Mouse (Mus musculus) lung, embryonic 16.5 days (tissue): ENCODE results near the gene 9530068E07Rik. TPM values are rescaled to one million over a fixed set of nuclear protein-coding genes. Genes with fewer than 3 reads are reported as not detected.
A peak's percentile ranks its signal among the peaks of the same experiment; 100 is the strongest.
"Not testable (repeated sequence)": the region's sequence is repeated elsewhere in the genome, so short reads cannot be mapped to it uniquely, and the experiment has no call there.

Experiments used
- ATAC-seq: fragments of 200-750 bp; cut with Nextera tagmentation; 2 replicates; pipeline ENCODE4 v1.8.0; 2017; ENCODE audit warnings: low read depth, mild to moderate bottlenecking, moderate library complexity
- H3K27ac ChIP-seq: fragments of 300-500 bp; sonication (generic); 2 replicates; pipeline ENCODE4 v1.5.1; 2014; ENCODE audit warnings: mild to moderate bottlenecking, control low read depth, low read length
- H3K27me3 ChIP-seq: fragments of 300-500 bp; sonication (generic); 2 replicates; pipeline ENCODE4 v1.6.1; 2014; ENCODE audit warnings: low read depth, low read length, mixed read lengths; ENCODE audit not compliant: control insufficient read depth, insufficient read depth
- H3K36me3 ChIP-seq: fragments of 300-500 bp; sonication (generic); 2 replicates; pipeline ENCODE4 v1.6.1; 2014; ENCODE audit warnings: low read length; ENCODE audit not compliant: control insufficient read depth, insufficient read depth
- H3K4me1 ChIP-seq: fragments of 300-500 bp; sonication (generic); replicated peaks from 2 replicates; pipeline ENCODE4 v1.6.1; 2014; ENCODE audit warnings: low read length, mixed read lengths; ENCODE audit not compliant: control insufficient read depth, insufficient read depth
- H3K4me2 ChIP-seq: fragments of 300-500 bp; sonication (generic); 2 replicates; pipeline ENCODE4 v1.6.1; 2014; ENCODE audit warnings: low read depth, low read length, control low read depth
- H3K4me3 ChIP-seq: fragments of 300-500 bp; sonication (generic); 2 replicates; pipeline ENCODE4 v1.5.1; 2014; ENCODE audit warnings: mild to moderate bottlenecking, low read length, control low read depth
- H3K9ac ChIP-seq: fragments of 300-500 bp; sonication (generic); 2 replicates; pipeline ENCODE4 v1.6.1; 2014; ENCODE audit warnings: low read length, control low read depth
- H3K9me3 ChIP-seq: fragments of 300-500 bp; sonication (generic); 2 replicates; pipeline ENCODE4 v1.6.1; 2016; ENCODE audit warnings: low read length; ENCODE audit not compliant: control insufficient read depth
- WGBS: fragments of 180-500 bp; shearing (Covaris S2); extraction: QIAGEN DNeasy Blood & Tissue Kit; methylation state at CpG from one replicate; pipeline ENCODE4 v1.1.7; 2014; 5-methylcytosine and 5-hydroxymethylcytosine counted together
- polyA plus RNA-seq: library from polyadenylated mRNA; unstranded; fragments of >200 nt; fragmentation: Nextera tagmentation; extraction: Ambion mirVana; gene quantifications from 2 replicates; pipeline ENCODE4 v1.2.1, GENCODE M21; 2015

9530068E07Rik gene
- polyA plus RNA-seq = 226 and 238 TPM in 2 replicates

GRCm38 (mm10) chr11:52395940-52396596 is at the start of gene 9530068E07Rik:
Gene 9530068E07Rik (plus strand): TSS chr11:52396428.
- Histone ChIP-seq H3K27ac (peak within 1 kb of the TSS; percentile 92), H3K4me3 (peak within 1 kb of the TSS; percentile 91), H3K9me3 (no peaks in the 10 kb centered on the region), H3K4me2 (peak within 1 kb of the TSS; percentile 62), H3K9ac (peak within 1 kb of the TSS; percentile 97), H3K4me1 (peaks cover 2% of the 10 kb centered on the region), H3K27me3 (no peaks in the 10 kb centered on the region), H3K36me3 (0 out of 2 replicates have a peak, but pooled peaks cover 2% of the 10 kb centered on the region)
- under 1% methylated on average over 38 of the region's 38 CpGs for WGBS
- ATAC-seq = peak; percentile 97

DNA sequence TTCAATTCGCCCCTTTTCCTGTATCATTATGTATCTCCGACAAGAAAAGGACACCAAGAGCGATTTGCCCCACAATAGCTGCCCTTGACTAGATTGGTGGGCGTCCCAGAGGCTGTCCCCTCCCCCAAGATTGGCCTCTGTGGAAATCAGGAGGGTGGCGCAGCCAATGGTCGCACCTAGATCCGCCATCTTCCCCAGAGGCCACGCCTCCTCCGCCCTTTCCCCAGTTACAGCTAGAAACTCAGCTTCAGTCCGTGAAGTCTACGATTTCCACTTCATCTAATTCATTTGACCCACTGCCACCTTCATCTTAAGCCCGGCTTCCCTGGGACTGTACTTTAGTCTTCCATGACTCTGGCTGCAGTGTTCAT is 49.6 kb upstream of the 9530068E07Rik start:
- Histone ChIP-seq H3K27me3 (no peaks in the 10 kb centered on the region), H3K9ac (peak overlapping the region; percentile 47), H3K27ac (peak overlapping the region; percentile 63; the same call in 1 of the 2 replicates), H3K4me3 (peak overlapping the region; percentile 41), H3K36me3 (no peaks in the 10 kb centered on the region), H3K4me1 (peaks cover 6% of the 10 kb centered on the region; the same call in 1 of the 2 replicates), H3K9me3 (no peaks in the 10 kb centered on the region), H3K4me2 (peak overlapping the region; percentile 61)
- 1% methylated on average over 12 of the region's 12 CpGs for WGBS
- peak; percentile 77; the same call in 1 of the 2 replicates for ATAC-seq

GRCm38 (mm10) chr11:52348156-52348555 is 48.1 kb upstream of the 9530068E07Rik start:
- H3K27ac ChIP-seq = no peak overlapping the region
- WGBS = 72% methylated on average over 4 of the region's 4 CpGs
- no peak overlapping the region for H3K4me2 ChIP-seq
- no peaks in the 10 kb centered on the region for H3K27me3 ChIP-seq
- no peaks in the 10 kb centered on the region for H3K36me3 ChIP-seq
- no peak for ATAC-seq
- no peaks in the 10 kb centered on the region for H3K9me3 ChIP-seq
- H3K4me1 ChIP-seq = peaks cover 6% of the 10 kb centered on the region; the same call in 1 of the 2 replicates
- no peak overlapping the region for H3K4me3 ChIP-seq
- H3K9ac ChIP-seq = no peak overlapping the region

DNA sequence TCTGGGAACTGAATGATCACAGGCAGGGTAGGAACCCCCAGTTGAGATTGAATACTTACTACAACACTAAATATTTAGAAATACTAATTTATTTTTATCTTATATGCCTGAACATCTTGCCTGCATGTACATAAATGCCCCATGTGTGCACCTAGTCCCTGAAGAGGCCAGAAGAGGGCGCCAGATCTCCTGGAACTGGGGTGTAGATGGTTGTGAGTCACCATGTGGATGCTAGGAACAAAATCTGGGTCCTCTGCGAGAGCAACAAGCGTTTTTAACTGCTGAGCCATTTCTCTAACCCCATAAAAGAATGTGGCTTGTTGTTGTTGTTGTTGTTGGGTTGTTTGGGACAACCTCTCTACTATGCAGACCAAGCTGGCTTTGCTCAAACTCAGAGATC is 47.5 kb upstream of the 9530068E07Rik start:
- 61% methylated on average over 3 of the region's 3 CpGs for WGBS
- no peak overlapping the region for H3K9ac ChIP-seq
- no peak overlapping the region for H3K4me2 ChIP-seq
- H3K27me3 ChIP-seq = no peaks in the 10 kb centered on the region
- no peaks in the 10 kb centered on the region for H3K9me3 ChIP-seq
- H3K4me3 ChIP-seq = no peak overlapping the region
- peaks cover 6% of the 10 kb centered on the region; the same call in 1 of the 2 replicates for H3K4me1 ChIP-seq
- no peaks in the 10 kb centered on the region for H3K36me3 ChIP-seq
- ATAC-seq = no peak
- H3K27ac ChIP-seq = no peak overlapping the region

DNA sequence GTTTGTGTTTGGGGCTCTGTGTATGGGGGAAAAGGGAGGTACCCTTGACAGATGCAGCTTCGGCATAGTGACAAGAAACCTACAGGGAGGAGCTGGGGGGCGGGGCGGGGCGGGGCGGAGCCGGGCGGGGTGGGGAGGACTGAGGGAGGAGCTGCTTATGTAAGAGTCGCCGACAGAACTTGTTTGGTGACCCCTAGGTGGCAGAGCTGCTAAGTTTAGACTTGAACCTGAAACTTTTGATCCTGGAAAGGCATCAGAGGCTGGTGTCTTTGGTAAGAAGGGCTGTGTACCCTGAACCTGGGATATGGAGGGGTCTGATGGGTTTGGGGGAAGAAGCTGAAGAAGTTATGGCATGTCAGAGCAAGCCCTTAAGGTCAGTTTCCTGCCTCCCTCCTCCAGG is 45.3 kb upstream of the 9530068E07Rik start:
- Histone ChIP-seq H3K4me3 (no peak overlapping the region), H3K9ac (no peak overlapping the region), H3K9me3 (no peaks in the 10 kb centered on the region), H3K27ac (no peak overlapping the region), H3K4me2 (no peak overlapping the region), H3K27me3 (no peaks in the 10 kb centered on the region), H3K36me3 (no peaks in the 10 kb centered on the region), H3K4me1 (peaks cover 6% of the 10 kb centered on the region; the same call in 1 of the 2 replicates)
- ATAC-seq = peak; percentile 50
- 2% methylated on average over 9 of the region's 9 CpGs for WGBS

GRCm38 (mm10) chr11:52352271-52352670 is 44.0 kb upstream of the 9530068E07Rik start:
- Histone ChIP-seq H3K4me1 (no peaks in the 10 kb centered on the region; the same call in 1 of the 2 replicates), H3K4me3 (no peak overlapping the region), H3K27ac (no peak overlapping the region), H3K9ac (no peak overlapping the region), H3K27me3 (no peaks in the 10 kb centered on the region), H3K9me3 (no peaks in the 10 kb centered on the region), H3K36me3 (no peaks in the 10 kb centered on the region), H3K4me2 (no peak overlapping the region)
- ATAC-seq = no peak
- 84% methylated on average over 3 of the region's 3 CpGs for WGBS

DNA sequence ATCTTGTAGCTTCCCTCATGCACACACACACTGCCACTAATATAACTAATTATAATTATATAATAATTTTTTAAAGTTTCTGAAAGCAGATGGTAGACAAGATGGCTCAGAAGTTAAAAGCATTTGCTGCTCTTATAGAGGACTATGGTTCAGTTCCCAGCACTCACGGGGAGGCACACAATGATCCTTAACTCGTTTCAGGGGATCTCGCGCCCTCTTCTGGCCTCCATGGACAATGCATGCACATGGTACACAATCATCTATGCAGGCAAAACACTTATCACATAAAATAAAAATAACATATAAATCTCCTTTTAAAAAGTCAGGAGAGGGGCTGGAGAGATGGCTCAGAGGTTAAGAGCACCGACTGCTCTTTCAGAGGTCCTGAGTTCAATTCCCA is 41.6 kb upstream of the 9530068E07Rik start:
- no peaks in the 10 kb centered on the region for H3K27me3 ChIP-seq
- 82% methylated on average over 5 of the region's 5 CpGs for WGBS
- no peak for ATAC-seq

GRCm38 (mm10) chr11:52355601-52356000 is 40.6 kb upstream of the 9530068E07Rik start:
- no peak overlapping the region for H3K9ac ChIP-seq
- WGBS = 83% methylated on average over 1 of the region's 1 CpGs
- peaks cover 10% of the 10 kb centered on the region for H3K4me1 ChIP-seq
- H3K9me3 ChIP-seq = no peaks in the 10 kb centered on the region
- no peak overlapping the region for H3K27ac ChIP-seq
- ATAC-seq = no peak
- H3K4me3 ChIP-seq = no peak overlapping the region
- no peaks in the 10 kb centered on the region for H3K36me3 ChIP-seq
- no peaks in the 10 kb centered on the region for H3K27me3 ChIP-seq
- H3K4me2 ChIP-seq = no peak overlapping the region

More for the DNA sequence above, 41.6 kb upstream of the 9530068E07Rik start:
- Histone ChIP-seq H3K9ac (no peak overlapping the region), H3K4me1 (peaks cover 4% of the 10 kb centered on the region), H3K9me3 (no peaks in the 10 kb centered on the region), H3K27ac (no peak overlapping the region), H3K36me3 (no peaks in the 10 kb centered on the region), H3K4me3 (no peak overlapping the region), H3K4me2 (no peak overlapping the region)

DNA sequence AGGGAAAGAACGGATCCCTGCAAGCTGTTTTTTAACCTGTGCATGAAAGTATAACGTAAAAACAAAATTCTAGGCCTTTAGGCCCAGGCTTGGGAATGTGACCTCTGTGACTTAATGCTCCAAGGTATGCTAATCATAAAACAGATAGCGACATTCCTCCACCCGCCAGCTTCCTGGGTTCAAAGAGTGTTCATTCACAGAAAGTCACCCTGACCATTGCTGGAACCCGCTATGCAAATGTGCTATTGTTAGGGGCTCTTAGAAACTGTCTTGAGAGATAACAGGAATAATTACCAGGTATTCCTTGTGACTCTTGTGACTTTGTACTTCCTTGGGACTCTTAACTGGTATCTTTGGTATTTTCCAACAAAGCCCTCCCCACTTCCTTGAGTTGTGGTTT is 39.1 kb upstream of the 9530068E07Rik start:
- not testable (repeated sequence) for H3K9ac ChIP-seq, H3K27me3 ChIP-seq, H3K36me3 ChIP-seq, H3K9me3 ChIP-seq, H3K4me2 ChIP-seq, H3K27ac ChIP-seq, ATAC-seq, H3K4me3 ChIP-seq
- H3K4me1 ChIP-seq = peaks cover 13% of the 10 kb centered on the region
- WGBS = 96% methylated on average over 5 of the region's 5 CpGs
